Comparison of ENCODE assay signal across 9 mouse cellular contexts in the genomic region with DNA sequence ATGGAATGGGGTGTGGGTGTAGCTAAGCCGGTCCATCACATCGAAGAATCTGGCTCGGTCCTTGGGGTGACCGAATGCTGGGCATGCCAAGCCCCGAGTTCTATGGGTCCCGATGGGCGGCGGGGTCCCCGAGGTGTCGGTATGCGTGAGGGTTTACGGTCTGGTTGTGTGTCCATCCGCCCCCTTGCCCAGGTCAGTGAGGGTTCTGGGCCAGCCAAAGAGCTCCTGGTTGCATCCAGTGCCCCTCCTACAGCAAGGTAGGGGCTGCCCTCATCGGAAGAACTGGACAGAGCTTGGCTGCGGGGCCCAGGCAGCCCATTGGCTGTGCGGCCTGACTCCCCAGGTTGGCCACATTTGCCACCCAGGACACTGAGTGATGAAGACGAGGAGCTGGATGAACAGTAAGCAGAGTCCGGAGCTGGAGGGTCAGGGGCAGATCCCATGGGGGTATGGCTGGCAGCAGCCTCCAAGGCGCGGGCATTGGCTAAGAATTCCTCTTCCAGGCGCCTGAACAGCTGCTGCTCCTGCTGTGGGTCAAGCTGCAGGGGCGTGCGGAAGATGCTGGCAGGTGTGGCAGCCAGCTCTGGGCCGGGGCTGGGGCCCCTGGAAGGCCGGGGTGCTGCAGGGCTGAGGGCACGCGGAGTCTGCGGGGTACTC. TPM values are rescaled to one million over a fixed set of nuclear protein-coding genes. Genes with fewer than 3 reads are reported as not detected.
A peak's percentile ranks its signal among the peaks of the same experiment; 100 is the strongest.
DNase-seq lines count a peak whose midpoint lies in the region; ATAC-seq and TF ChIP-seq lines count a peak whose summit lies in the region.
"Had no signal": no experiment of that assay in that cellular context is flagged by ENCODE, and none has a peak within 500 bp of the region (broad histone marks: within the 10 kb centered on the region; RNA-seq: fewer than 3 reads in every experiment).

No protein-coding gene starts in this region.

- peaks cover 88% of the 10 kb centered on the region for H3K27me3 ChIP-seq in forebrain, embryonic 13.5 days
- H3K27me3 ChIP-seq in hindbrain, postnatal 0 days (ENCODE audit: insufficient read depth, low read length), result peaks cover 23% of the 10 kb centered on the region
- H3K27me3 ChIP-seq in neural tube, embryonic 11.5 days (ENCODE audit: control insufficient read depth, insufficient read depth, low read length), result peaks cover 80% of the 10 kb centered on the region

- H3K9me3 ChIP-seq in forebrain, embryonic 13.5 days (replicated peaks), result no peaks in the 10 kb centered on the region
- no peaks in the 10 kb centered on the region for H3K9me3 ChIP-seq in hindbrain, postnatal 0 days (ENCODE audit: low read length)
- H3K9me3 ChIP-seq in neural tube, embryonic 11.5 days (ENCODE audit: control insufficient read depth, low read length), result no peaks in the 10 kb centered on the region

- H3K4me3 ChIP-seq in forebrain, embryonic 13.5 days, result peak overlapping the region; percentile 40
- peak overlapping the region; percentile 20 for H3K4me3 ChIP-seq in hindbrain, postnatal 0 days (ENCODE audit: low read length)
- 0 out of 2 replicates have a peak overlapping the region, but pooled peaks have one; percentile 31 for H3K4me3 ChIP-seq in neural tube, embryonic 11.5 days (ENCODE audit: low read depth, low read length)

- 51% methylated on average over 28 of the region's 28 CpGs for WGBS in forebrain, embryonic 13.5 days
- WGBS in hindbrain, postnatal 0 days, result 50% methylated on average over 28 of the region's 28 CpGs
- WGBS in neural tube, embryonic 11.5 days, result 44% methylated on average over 28 of the region's 28 CpGs

- H3K4me2 ChIP-seq in forebrain, embryonic 13.5 days, result peak overlapping the region; percentile 79
- H3K4me2 ChIP-seq in hindbrain, postnatal 0 days (ENCODE audit: low read depth, low read length), result peak overlapping the region; percentile 51
- peak overlapping the region; percentile 61 for H3K4me2 ChIP-seq in neural tube, embryonic 11.5 days (ENCODE audit: low read depth)

- peaks cover 73% of the 10 kb centered on the region for H3K4me1 ChIP-seq in forebrain, embryonic 13.5 days
- H3K4me1 ChIP-seq in hindbrain, postnatal 0 days (ENCODE audit: insufficient read depth, low read length), result peaks cover 29% of the 10 kb centered on the region
- peaks cover 35% of the 10 kb centered on the region for H3K4me1 ChIP-seq in neural tube, embryonic 11.5 days (ENCODE audit: control insufficient read depth, insufficient read depth, low read length)

- 0 out of 2 replicates have a peak, but pooled peaks cover 5% of the 10 kb centered on the region for H3K36me3 ChIP-seq in forebrain, embryonic 13.5 days (ENCODE audit: poor library complexity, severe bottlenecking)
- H3K36me3 ChIP-seq in hindbrain, postnatal 0 days (ENCODE audit: insufficient read depth, low read length), result 0 out of 2 replicates have a peak, but pooled peaks cover 4% of the 10 kb centered on the region
- no peaks in the 10 kb centered on the region for H3K36me3 ChIP-seq in neural tube, embryonic 11.5 days (ENCODE audit: control insufficient read depth, insufficient read depth, low read length)

- H3K27ac ChIP-seq in forebrain, embryonic 13.5 days, result no peak overlapping the region
- H3K27ac ChIP-seq in hindbrain, postnatal 0 days, result no peak overlapping the region
- H3K27ac ChIP-seq in neural tube, embryonic 11.5 days (ENCODE audit: low read depth, low read length), result no peak overlapping the region

- TF ChIP-seq CTCF in hindbrain, postnatal 0 days (IDR thresholded peaks at IDR 0.05; ENCODE audit: low read depth), result no peak

- H3K9ac ChIP-seq in forebrain, embryonic 13.5 days, result peak overlapping the region; percentile 57
- no peak overlapping the region; the same call in 1 of the 2 replicates for H3K9ac ChIP-seq in hindbrain, postnatal 0 days (replicated peaks; ENCODE audit: low read length)
- 0 out of 2 replicates have a peak overlapping the region, but pooled peaks have one; percentile 37 for H3K9ac ChIP-seq in neural tube, embryonic 11.5 days (ENCODE audit: low read length)

- ATAC-seq in forebrain, embryonic 13.5 days, result no peak
- ATAC-seq in hindbrain, postnatal 0 days, result no peak
- ATAC-seq in neural tube, embryonic 11.5 days (ENCODE audit: insufficient read depth, low FRiP score, low TSS enrichment), result no peak

- DNase-seq in left cerebral cortex, postnatal 4 days, result peak; percentile 32
- no peak for DNase-seq in left cerebral cortex, adult 9 months (ENCODE audit: low spot score in 2 of 2)
- DNase-seq in hindbrain, postnatal 0 days (ENCODE audit: low spot score), result peak; percentile 9
- no peak for DNase-seq in neural tube, embryonic 11.5 days (ENCODE audit: low spot score)
- no peak for DNase-seq in right cerebral cortex, adult 18-20 months
- DNase-seq in ovary, postnatal 14 days (ENCODE audit: low spot score), result no peak
- DNase-seq in cerebellum, postnatal 36 days, result no peak

- intact Hi-C loops in left cerebral cortex, postnatal 4 days (cut with DNase I), result loop anchor here (10.0 kb wide), 1 partner anchor 46 kb away; no protein-coding TSS in a partner anchor

RNA-seq across cellular contexts. Expression of a gene that starts 3.0 kb away (rescaled TPM):
- 10 to 100 TPM; 20.0 to 20.1 TPM for total RNA-seq in left cerebral cortex, postnatal 4 days (2021)
- polyA plus RNA-seq in forebrain, embryonic 13.5 days (2015; fragmentation: Nextera tagmentation; extraction: Ambion mirVana), result 0.43 TPM in 1 of 2 replicates, not detected in the other
- 4.7 and 4.8 TPM in 2 replicates for total RNA-seq in hindbrain, postnatal 0 days (2014; rRNA removed)
- polyA plus RNA-seq in hindbrain, postnatal 0 days (2015; fragmentation: Nextera tagmentation; extraction: Ambion mirVana), result 4.5 and 4.7 TPM in 2 replicates
- 0.66 and 0.74 TPM in 2 replicates for polyA plus RNA-seq in neural tube, embryonic 11.5 days (2014; fragmentation: Nextera tagmentation; extraction: Ambion mirVana)
- total RNA-seq: liver, adult 2 months had no signal

RNA-seq across cellular contexts. Expression of a gene that starts 4.2 kb away (rescaled TPM):
- 10 to 100 TPM; 37.8 to 42.0 TPM for total RNA-seq in left cerebral cortex, postnatal 4 days (2021)
- 13.2 and 15.2 TPM in 2 replicates for polyA plus RNA-seq in forebrain, embryonic 13.5 days (2015; fragmentation: Nextera tagmentation; extraction: Ambion mirVana)
- 38.1 and 40.2 TPM in 2 replicates for total RNA-seq in hindbrain, postnatal 0 days (2014; rRNA removed)
- polyA plus RNA-seq in hindbrain, postnatal 0 days (2015; fragmentation: Nextera tagmentation; extraction: Ambion mirVana), result 16.3 and 17.3 TPM in 2 replicates
- 32.1 and 32.9 TPM in 2 replicates for polyA plus RNA-seq in neural tube, embryonic 11.5 days (2014; fragmentation: Nextera tagmentation; extraction: Ambion mirVana)

RNA-seq across cellular contexts. Expression of a gene that starts 37.8 kb away (rescaled TPM):
- total RNA-seq in left cerebral cortex, postnatal 4 days (2021), result 10 to 100 TPM; 26.1 to 28.1 TPM
- 25.8 and 26.3 TPM in 2 replicates for polyA plus RNA-seq in forebrain, embryonic 13.5 days (2015; fragmentation: Nextera tagmentation; extraction: Ambion mirVana)
- total RNA-seq in hindbrain, postnatal 0 days (2014; rRNA removed), result 48.8 and 54.5 TPM in 2 replicates
- 39.1 and 42.2 TPM in 2 replicates for polyA plus RNA-seq in hindbrain, postnatal 0 days (2015; fragmentation: Nextera tagmentation; extraction: Ambion mirVana)
- 21.4 and 23.8 TPM in 2 replicates for polyA plus RNA-seq in neural tube, embryonic 11.5 days (2014; fragmentation: Nextera tagmentation; extraction: Ambion mirVana)

RNA-seq across cellular contexts. Expression of a gene that starts 38.2 kb away (rescaled TPM):
- 100 to 1,000 TPM; 380 to 389 TPM for total RNA-seq in left cerebral cortex, postnatal 4 days (2021)
- polyA plus RNA-seq in forebrain, embryonic 13.5 days (2015; fragmentation: Nextera tagmentation; extraction: Ambion mirVana), result 808 and 853 TPM in 2 replicates
- 337 and 384 TPM in 2 replicates for total RNA-seq in hindbrain, postnatal 0 days (2014; rRNA removed)
- 371 and 412 TPM in 2 replicates for polyA plus RNA-seq in hindbrain, postnatal 0 days (2015; fragmentation: Nextera tagmentation; extraction: Ambion mirVana)
- polyA plus RNA-seq in neural tube, embryonic 11.5 days (2014; fragmentation: Nextera tagmentation; extraction: Ambion mirVana), result 449 and 456 TPM in 2 replicates

Comparison
In these comparisons a context has a peak if more than half of its experiments do, and no peak if none do; other contexts are left out.
1. DNase-seq: peak in left cerebral cortex, postnatal 4 days (single experiment) and hindbrain, postnatal 0 days (single experiment); none in left cerebral cortex, adult 9 months (0 of 2), neural tube, embryonic 11.5 days (single experiment), right cerebral cortex, adult 18-20 months (single experiment), ovary, postnatal 14 days (single experiment) and cerebellum, postnatal 36 days (0 of 2).
2. Peak in every context shown above with its lines, with median percentiles within 50 percentile points of each other: H3K4me2 ChIP-seq and H3K4me3 ChIP-seq.